In genomic region chr5:106561499-106561822, GRCm38 (mm10) we compare ENCODE assay signal across 10 mouse cellular contexts. TPM values are rescaled to one million over a fixed set of nuclear protein-coding genes. Genes with fewer than 3 reads are reported as not detected.
DNase-seq lines count a peak whose midpoint lies in the region; ATAC-seq and TF ChIP-seq lines count a peak whose summit lies in the region.
"Had no signal": no experiment of that assay in that cellular context is flagged by ENCODE, and none has a peak within 500 bp of the region (broad histone marks: within the 10 kb centered on the region; RNA-seq: fewer than 3 reads in every experiment).

No protein-coding gene starts in this region.

- H3K9ac ChIP-seq in heart, postnatal 0 days (replicated peaks; ENCODE audit: low read depth, low read length), result no peak overlapping the region
- H3K9ac ChIP-seq in hindbrain, embryonic 13.5 days, result peak overlapping the region; percentile 62
- H3K9ac ChIP-seq in midbrain, embryonic 12.5 days (replicated peaks), result peak overlapping the region; percentile 47

- no peak overlapping the region for H3K27ac ChIP-seq in heart, postnatal 0 days (ENCODE audit: low read depth)
- no peak overlapping the region for H3K27ac ChIP-seq in embryonic facial prominence, embryonic 10.5 days (replicated peaks)
- no peak overlapping the region for H3K27ac ChIP-seq in hindbrain, embryonic 13.5 days
- H3K27ac ChIP-seq in midbrain, embryonic 12.5 days (replicated peaks), result peak overlapping the region; percentile 82

- no peaks in the 10 kb centered on the region for H3K36me3 ChIP-seq in heart, postnatal 0 days (replicated peaks; ENCODE audit: control insufficient read depth, insufficient read depth, low read length)
- H3K36me3 ChIP-seq in embryonic facial prominence, embryonic 10.5 days (replicated peaks), result no peaks in the 10 kb centered on the region
- H3K36me3 ChIP-seq in hindbrain, embryonic 13.5 days, result no peaks in the 10 kb centered on the region
- H3K36me3 ChIP-seq in midbrain, embryonic 12.5 days, result no peaks in the 10 kb centered on the region
- H3K36me3 ChIP-seq: G1E had no signal

- no peaks in the 10 kb centered on the region for H3K9me3 ChIP-seq in heart, postnatal 0 days (replicated peaks; ENCODE audit: control insufficient read depth, low read length)
- H3K9me3 ChIP-seq in embryonic facial prominence, embryonic 10.5 days, result no peaks in the 10 kb centered on the region
- no peaks in the 10 kb centered on the region for H3K9me3 ChIP-seq in hindbrain, embryonic 13.5 days
- no peaks in the 10 kb centered on the region for H3K9me3 ChIP-seq in midbrain, embryonic 12.5 days

- peak overlapping the region; percentile 58 for H3K4me2 ChIP-seq in heart, postnatal 0 days (ENCODE audit: low read depth, low read length)
- peak overlapping the region; percentile 65 for H3K4me2 ChIP-seq in hindbrain, embryonic 13.5 days
- peak overlapping the region; percentile 64 for H3K4me2 ChIP-seq in midbrain, embryonic 12.5 days (replicated peaks)

- no peak for DNase-seq in heart, postnatal 0 days (ENCODE audit: low spot score)
- no peak for DNase-seq in heart, adult 18-20 months
- no peak for DNase-seq in embryonic facial prominence, embryonic 10.5 days (ENCODE audit: low spot score)
- DNase-seq in frontal cortex, postnatal 25 days (ENCODE audit: low spot score in 2 of 2), result no peak
- DNase-seq in right cerebral cortex, adult 18-20 months, result no peak
- no peak for DNase-seq in thymus, postnatal 4 days

- no peak for TF ChIP-seq EP300 in heart, postnatal 0 days (IDR thresholded peaks at IDR 0.05; ENCODE audit: low read depth)

- TF ChIP-seq CTCF in heart, postnatal 0 days (IDR thresholded peaks at IDR 0.05; ENCODE audit: low read depth), result no peak

- ATAC-seq in heart, postnatal 0 days (ENCODE audit: insufficient read depth, low read depth), result no peak
- ATAC-seq in hindbrain, embryonic 13.5 days (ENCODE audit: low FRiP score), result no peak
- no peak for ATAC-seq in midbrain, embryonic 12.5 days (ENCODE audit: low FRiP score, low read depth)

- WGBS in heart, postnatal 0 days, result 17% methylated on average over 8 of the region's 8 CpGs
- 13% methylated on average over 8 of the region's 8 CpGs for WGBS in embryonic facial prominence, embryonic 10.5 days
- WGBS in hindbrain, embryonic 13.5 days, result 15% methylated on average over 8 of the region's 8 CpGs
- 21% methylated on average over 8 of the region's 8 CpGs for WGBS in midbrain, embryonic 12.5 days

- no peaks in the 10 kb centered on the region for H3K4me1 ChIP-seq in heart, postnatal 0 days (ENCODE audit: control insufficient read depth, insufficient read depth)
- peaks cover 21% of the 10 kb centered on the region for H3K4me1 ChIP-seq in embryonic facial prominence, embryonic 10.5 days
- peaks cover 48% of the 10 kb centered on the region for H3K4me1 ChIP-seq in hindbrain, embryonic 13.5 days (replicated peaks)
- H3K4me1 ChIP-seq in midbrain, embryonic 12.5 days, result peaks cover 63% of the 10 kb centered on the region

- peak overlapping the region; percentile 36 for H3K4me3 ChIP-seq in heart, postnatal 0 days (ENCODE audit: low read depth, low read length)
- peak overlapping the region; percentile 53 for H3K4me3 ChIP-seq in embryonic facial prominence, embryonic 10.5 days
- peak overlapping the region; percentile 33 for H3K4me3 ChIP-seq in hindbrain, embryonic 13.5 days
- peak overlapping the region; percentile 37 for H3K4me3 ChIP-seq in midbrain, embryonic 12.5 days

- peaks cover 95% of the 10 kb centered on the region for H3K27me3 ChIP-seq in heart, postnatal 0 days (ENCODE audit: control insufficient read depth, insufficient read depth, low read length)
- peaks cover 100% of the 10 kb centered on the region for H3K27me3 ChIP-seq in embryonic facial prominence, embryonic 10.5 days (replicated peaks; ENCODE audit: low read depth, poor library complexity, severe bottlenecking)
- H3K27me3 ChIP-seq in hindbrain, embryonic 13.5 days, result peaks cover 98% of the 10 kb centered on the region
- peaks cover 87% of the 10 kb centered on the region for H3K27me3 ChIP-seq in midbrain, embryonic 12.5 days

RNA-seq across cellular contexts. Expression of gene Gm17304, which starts 47.4 kb away (rescaled TPM):
- total RNA-seq in heart, postnatal 0 days (2014; rRNA removed; ENCODE audit: low replicate concordance), result not detected in 2 replicates
- not detected in 2 replicates for polyA plus RNA-seq in heart, postnatal 0 days (2015; fragmentation: Nextera tagmentation; extraction: Ambion mirVana)
- not detected for total RNA-seq in heart, adult 18-20 months (2021)
- polyA plus RNA-seq in embryonic facial prominence, embryonic 10.5 days (2016; fragmentation: Nextera tagmentation; extraction: Ambion mirVana), result not detected in 2 replicates
- not detected in 2 replicates for polyA plus RNA-seq in hindbrain, embryonic 13.5 days (2015; fragmentation: Nextera tagmentation; extraction: Ambion mirVana)
- polyA plus RNA-seq in midbrain, embryonic 12.5 days (2016; fragmentation: Nextera tagmentation; extraction: Ambion mirVana), result not detected in 2 replicates
- total RNA-seq: G1E had no signal
- polyA plus RNA-seq: G1E; gonadal fat pad, adult 2 months had no signal
